Mouse (Mus musculus) stomach, postnatal 0 days (tissue): Measurements from ENCODE around the gene Nhs.

Experiments used
- CTCF ChIP-seq: IDR thresholded peaks from 2 replicates; pipeline ENCODE4 v1.5.1; 2016; ENCODE audit warnings: antibody characterized with exemption, low read depth, mild to moderate bottlenecking, moderate library complexity
- EP300 ChIP-seq: optimal IDR thresholded peaks from 2 replicates; pipeline ENCODE3; 2016; ENCODE audit warnings: antibody characterized with exemption

GRCm38 (mm10) chrX:162044109-162044508 lies 115.4 kb downstream of the Nhs start:
- no peak for TF ChIP-seq CTCF
- TF ChIP-seq EP300: no peak
